Mouse (Mus musculus) limb, embryonic 11.5 days (tissue): Measurements from ENCODE around the gene Tspan31. TPM values are rescaled to one million over a fixed set of nuclear protein-coding genes. Genes with fewer than 3 reads are reported as not detected.
A peak's percentile ranks its signal among the peaks of the same experiment; 100 is the strongest.

Source experiments
- ATAC-seq: fragments of 200-750 bp; cut with Nextera tagmentation; 2 replicates; pipeline ENCODE4 v1.8.0; 2017; ENCODE audit warnings: low read depth; ENCODE audit not compliant: insufficient number of reproducible peaks, low FRiP score, low TSS enrichment
- DNase-seq: peaks from one replicate; pipeline ENCODE4 v3.0.0-alpha.2; 2015; ENCODE audit warnings: low spot score
- H3K27ac ChIP-seq: fragments of 300-500 bp; sonication (generic); replicated peaks from 2 replicates; pipeline ENCODE4 v1.5.1; 2014; ENCODE audit warnings: low read depth, mild to moderate bottlenecking, low read length
- H3K27me3 ChIP-seq: fragments of 300-500 bp; sonication (generic); 2 replicates; pipeline ENCODE4 v1.6.1; 2014; ENCODE audit warnings: mild to moderate bottlenecking, low read length, mixed read lengths; ENCODE audit not compliant: control insufficient read depth, insufficient read depth
- H3K36me3 ChIP-seq: fragments of 300-500 bp; sonication (generic); 2 replicates; pipeline ENCODE4 v1.6.1; 2014; ENCODE audit warnings: mild to moderate bottlenecking, low read length, moderate library complexity, mixed read lengths; ENCODE audit not compliant: control insufficient read depth, insufficient read depth
- H3K4me1 ChIP-seq: fragments of 300-500 bp; sonication (generic); 2 replicates; pipeline ENCODE4 v1.6.1; 2014; ENCODE audit warnings: low read length, mixed read lengths; ENCODE audit not compliant: control insufficient read depth, insufficient read depth
- H3K4me2 ChIP-seq: fragments of 300-500 bp; sonication (generic); 2 replicates; pipeline ENCODE4 v1.6.1; 2014; ENCODE audit warnings: low read depth, mild to moderate bottlenecking, moderate library complexity; ENCODE audit not compliant: severe bottlenecking
- H3K4me3 ChIP-seq: fragments of 300-500 bp; sonication (generic); 2 replicates; pipeline ENCODE4 v1.5.1; 2014; ENCODE audit warnings: low read depth, low read length
- H3K9ac ChIP-seq: fragments of 300-500 bp; sonication (generic); 2 replicates; pipeline ENCODE4 v1.6.1; 2014; ENCODE audit warnings: mild to moderate bottlenecking, low read length
- H3K9me3 ChIP-seq: fragments of 300-500 bp; sonication (generic); 2 replicates; pipeline ENCODE4 v1.6.1; 2016; ENCODE audit warnings: low read length; ENCODE audit not compliant: control insufficient read depth
- WGBS: fragments of 180-500 bp; shearing (Covaris S2); extraction: QIAGEN DNeasy Blood & Tissue Kit; methylation state at CpG from one replicate; pipeline ENCODE4 v1.1.7; 2014; 5-methylcytosine and 5-hydroxymethylcytosine counted together
- polyA plus RNA-seq: library from polyadenylated mRNA; unstranded; fragments of >200 nt; fragmentation: Nextera tagmentation; extraction: Ambion mirVana; gene quantifications from 2 replicates; pipeline ENCODE4 v1.2.1, GENCODE M21; 2014

Tspan31 gene
- polyA plus RNA-seq, 1 experiment from 2014 or later = 123 TPM

GRCm38 (mm10) chr10:127080901-127081780 is 11.1 kb upstream of the Tspan31 start:
- DNase-seq (no peak), ATAC-seq (no peak)
- 1% methylated on average over 48 of the region's 48 CpGs for whole genome bisulfite sequencing
- Histone ChIP-seq H3K4me1 (peaks cover 26% of the 10 kb centered on the region), H3K9me3 (0 out of 2 replicates have a peak, but pooled peaks cover 3% of the 10 kb centered on the region), H3K27me3 (peaks cover 78% of the 10 kb centered on the region), H3K4me3 (no peak overlapping the region; the same call in 1 of the 2 replicates), H3K27ac (no peak overlapping the region), H3K36me3 (no peaks in the 10 kb centered on the region), H3K4me2 (peak overlapping the region; percentile 27; the same call in 1 of the 2 replicates), H3K9ac (no peak overlapping the region)

- ATAC-seq (no peak), DNase-seq (peak; percentile 48)
- peak overlapping the region; percentile 92 for H3K4me2 ChIP-seq
- 1% methylated on average over 62 of the region's 70 CpGs for WGBS
- peaks cover 26% of the 10 kb centered on the region for H3K4me1 ChIP-seq
- H3K27me3 ChIP-seq = peaks cover 79% of the 10 kb centered on the region
- H3K27ac ChIP-seq = no peak overlapping the region
- H3K9me3 ChIP-seq = 0 out of 2 replicates have a peak, but pooled peaks cover 3% of the 10 kb centered on the region
- H3K36me3 ChIP-seq = no peaks in the 10 kb centered on the region
- peak overlapping the region; percentile 43 for H3K4me3 ChIP-seq
- peak overlapping the region; percentile 43 for H3K9ac ChIP-seq
Observed at GRCm38 (mm10) chr10:127079665-127080391, 9.8 kb upstream of the Tspan31 start.

- DNase-seq (peak; percentile 74), ATAC-seq (peak; percentile 7; the same call in 1 of the 2 replicates)
- H3K4me3 ChIP-seq = peak overlapping the region; percentile 43
- peaks cover 73% of the 10 kb centered on the region for H3K27me3 ChIP-seq
- H3K9me3 ChIP-seq = 0 out of 2 replicates have a peak, but pooled peaks cover 3% of the 10 kb centered on the region
- peak overlapping the region; percentile 43 for H3K9ac ChIP-seq
- peaks cover 26% of the 10 kb centered on the region for H3K4me1 ChIP-seq
- WGBS = under 1% methylated on average over 35 of the region's 49 CpGs
- H3K27ac ChIP-seq = no peak overlapping the region
- peak overlapping the region; percentile 92 for H3K4me2 ChIP-seq
- no peaks in the 10 kb centered on the region for H3K36me3 ChIP-seq
Observed at GRCm38 (mm10) chr10:127078677-127079575, 8.9 kb upstream of the Tspan31 start.

- H3K9ac ChIP-seq = no peak overlapping the region
- H3K27me3 ChIP-seq = peaks cover 65% of the 10 kb centered on the region
- 0 out of 2 replicates have a peak, but pooled peaks have one; percentile 32 for ATAC-seq
- 0 out of 2 replicates have a peak, but pooled peaks cover 3% of the 10 kb centered on the region for H3K9me3 ChIP-seq
- H3K4me1 ChIP-seq = peaks cover 26% of the 10 kb centered on the region
- H3K4me3 ChIP-seq = peak overlapping the region; percentile 43
- H3K36me3 ChIP-seq = no peaks in the 10 kb centered on the region
- H3K27ac ChIP-seq = no peak overlapping the region
- H3K4me2 ChIP-seq = peak overlapping the region; percentile 92; the same call in 1 of the 2 replicates
- 3% methylated on average over 12 of the region's 12 CpGs for WGBS
- DNase-seq = no peak
Observed at GRCm38 (mm10) chr10:127078001-127078676, 8.1 kb upstream of the Tspan31 start.

- 0 out of 2 replicates have a peak, but pooled peaks cover 3% of the 10 kb centered on the region for H3K9me3 ChIP-seq
- H3K4me3 ChIP-seq = no peak overlapping the region
- DNase-seq (no peak), ATAC-seq (no peak)
- under 1% methylated on average over 10 of the region's 10 CpGs for WGBS
- H3K27me3 ChIP-seq = peaks cover 59% of the 10 kb centered on the region
- no peak overlapping the region for H3K9ac ChIP-seq
- no peaks in the 10 kb centered on the region for H3K36me3 ChIP-seq
- no peak overlapping the region for H3K4me2 ChIP-seq
- H3K27ac ChIP-seq = no peak overlapping the region
- H3K4me1 ChIP-seq = peaks cover 26% of the 10 kb centered on the region
Observed at GRCm38 (mm10) chr10:127077515-127077914, 7.5 kb upstream of the Tspan31 start.

- no peak overlapping the region for H3K27ac ChIP-seq
- H3K4me2 ChIP-seq = no peak overlapping the region
- H3K27me3 ChIP-seq = peaks cover 45% of the 10 kb centered on the region
- no peak overlapping the region for H3K4me3 ChIP-seq
- DNase-seq = no peak
- no peak for ATAC-seq
- H3K36me3 ChIP-seq = no peaks in the 10 kb centered on the region
- no peak overlapping the region for H3K9ac ChIP-seq
- peaks cover 21% of the 10 kb centered on the region for H3K4me1 ChIP-seq
- 0 out of 2 replicates have a peak, but pooled peaks cover 3% of the 10 kb centered on the region for H3K9me3 ChIP-seq
- 32% methylated on average over 4 of the region's 4 CpGs for WGBS
Observed at GRCm38 (mm10) chr10:127076082-127076481, 6.0 kb upstream of the Tspan31 start.

GRCm38 (mm10) chr10:127075651-127076050 is 5.6 kb upstream of the Tspan31 start:
- Histone ChIP-seq H3K27ac (no peak overlapping the region), H3K4me1 (peaks cover 19% of the 10 kb centered on the region), H3K9me3 (0 out of 2 replicates have a peak, but pooled peaks cover 3% of the 10 kb centered on the region), H3K9ac (no peak overlapping the region), H3K4me2 (no peak overlapping the region), H3K36me3 (no peaks in the 10 kb centered on the region), H3K27me3 (peaks cover 40% of the 10 kb centered on the region), H3K4me3 (no peak overlapping the region)
- WGBS = 71% methylated on average over 8 of the region's 8 CpGs
- no peak for ATAC-seq
- no peak for DNase-seq
